Mouse (Mus musculus) embryonic fibroblast, embryonic 13.5 days (primary cell): ENCODE results near the gene Lzic.

Experiments used
- CTCF ChIP-seq: IDR thresholded peaks from 2 replicates; pipeline ENCODE4 v1.5.1; 2011; ENCODE audit warnings: mild to moderate bottlenecking, control low read depth, low read length, moderate library complexity, borderline replicate concordance; ENCODE audit not compliant: insufficient read depth
- POLR2A ChIP-seq: IDR thresholded peaks from 2 replicates; pipeline ENCODE4 v1.6.1; 2011; ENCODE audit warnings: low read depth, mild to moderate bottlenecking, control low read depth, low read length, moderate library complexity

DNA sequence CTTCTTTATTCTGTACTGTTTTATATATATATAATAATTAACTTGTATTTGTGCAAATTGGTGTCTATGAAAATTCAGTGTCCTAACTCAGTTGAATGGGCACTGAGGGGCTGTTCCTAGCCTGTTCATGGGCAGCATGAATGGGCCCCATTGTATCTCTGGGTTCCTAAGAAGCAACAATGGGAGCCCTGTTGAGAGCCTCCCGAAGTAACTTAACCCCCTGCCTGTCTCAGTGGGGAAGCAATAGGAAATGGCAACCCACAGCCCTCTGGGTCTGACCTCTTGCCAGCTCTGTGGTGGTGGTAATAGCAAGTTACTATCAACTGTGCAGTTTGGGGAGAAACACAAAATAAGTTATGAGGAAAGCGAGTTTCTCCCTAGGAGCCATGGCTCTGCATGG, 11.6 kb downstream of the Lzic start:
- TF ChIP-seq CTCF: no peak
- no peak for TF ChIP-seq POLR2A
